Comparison of ENCODE assay signal across 9 mouse cellular contexts in genomic region chr9:28084273-28084726, GRCm38 (mm10).
DNase-seq lines count a peak whose midpoint lies in the region; ATAC-seq and TF ChIP-seq lines count a peak whose summit lies in the region.
"Had no signal": no experiment of that assay in that cellular context is flagged by ENCODE, and none has a peak within 500 bp of the region (broad histone marks: within the 10 kb centered on the region; RNA-seq: fewer than 3 reads in every experiment).

No protein-coding gene starts in this region.

- no peaks in the 10 kb centered on the region for H3K27me3 ChIP-seq in neural tube, embryonic 11.5 days (ENCODE audit: control insufficient read depth, insufficient read depth, low read length)
- peaks cover 100% of the 10 kb centered on the region for H3K27me3 ChIP-seq in limb, embryonic 10.5 days (ENCODE audit: low read depth, poor library complexity, severe bottlenecking)
- H3K27me3 ChIP-seq: CH12.LX had no signal

- H3K4me3 ChIP-seq in gastrocnemius, adult 2 months = no peak overlapping the region
- no peak overlapping the region for H3K4me3 ChIP-seq in neural tube, embryonic 11.5 days (ENCODE audit: low read depth, low read length)
- H3K4me3 ChIP-seq in limb, embryonic 10.5 days = no peak overlapping the region

- DNase-seq in gastrocnemius, adult 2 months = no peak
- no peak for DNase-seq in gastrocnemius, postnatal 14 days
- DNase-seq in neural tube, embryonic 11.5 days (ENCODE audit: low spot score) = no peak
- DNase-seq in neural tube, embryonic 10.5 days (ENCODE audit: extremely low spot score, low spot score) = no peak
- DNase-seq in kidney, postnatal 4 days = peak; percentile 57 to 63
- peak; percentile 11 for DNase-seq in right cerebral cortex, postnatal 4 days
- DNase-seq in limb, embryonic 10.5 days (ENCODE audit: low spot score) = no peak

- no peak overlapping the region for H3K4me2 ChIP-seq in neural tube, embryonic 11.5 days (ENCODE audit: low read depth)

- no peaks in the 10 kb centered on the region for H3K9me3 ChIP-seq in neural tube, embryonic 11.5 days (ENCODE audit: control insufficient read depth, low read length)
- no peaks in the 10 kb centered on the region for H3K9me3 ChIP-seq in limb, embryonic 10.5 days (replicated peaks)

- peaks cover 5% of the 10 kb centered on the region for H3K4me1 ChIP-seq in neural tube, embryonic 11.5 days (ENCODE audit: control insufficient read depth, insufficient read depth, low read length)
- peaks cover 15% of the 10 kb centered on the region; the same call in 1 of the 2 replicates for H3K4me1 ChIP-seq in limb, embryonic 10.5 days

- 23% methylated on average over 2 of the region's 2 CpGs for WGBS in neural tube, embryonic 11.5 days
- 45% methylated on average over 2 of the region's 2 CpGs for WGBS in limb, embryonic 10.5 days

- intact Hi-C loops in gastrocnemius, adult 2 months (cut with DNase I) = no loop called here
- intact Hi-C loops in gastrocnemius, postnatal 14 days (cut with DNase I; ENCODE audit: low total_unique reads) = no loop called here

- no peak overlapping the region for H3K9ac ChIP-seq in neural tube, embryonic 11.5 days (ENCODE audit: low read length)

- peak overlapping the region; percentile 4; the same call in 1 of the 2 replicates for H3K27ac ChIP-seq in gastrocnemius, adult 2 months
- no peak overlapping the region for H3K27ac ChIP-seq in neural tube, embryonic 11.5 days (ENCODE audit: low read depth, low read length)
- no peak overlapping the region for H3K27ac ChIP-seq in limb, embryonic 10.5 days

- no peaks in the 10 kb centered on the region for H3K36me3 ChIP-seq in neural tube, embryonic 11.5 days (ENCODE audit: control insufficient read depth, insufficient read depth, low read length)
- H3K36me3 ChIP-seq in limb, embryonic 10.5 days = no peaks in the 10 kb centered on the region

- 0 out of 2 replicates have a peak, but pooled peaks have one; percentile 27 for ATAC-seq in neural tube, embryonic 11.5 days (ENCODE audit: insufficient read depth, low FRiP score, low TSS enrichment)
- no peak for ATAC-seq in megakaryocyte-erythroid progenitor cell, adult 5-6 weeks (replicated peaks; ENCODE audit: low FRiP score, low TSS enrichment, poor library complexity, severe bottlenecking)

- no peak for TF ChIP-seq CTCF in gastrocnemius, adult 2 months (IDR thresholded peaks at IDR 0.05)

Comparison
In these comparisons a context has a peak if more than half of its experiments do, and no peak if none do; other contexts are left out.
1. DNase-seq: peak in kidney, postnatal 4 days (2 of 2) and right cerebral cortex, postnatal 4 days (single experiment); none in gastrocnemius, adult 2 months (single experiment), gastrocnemius, postnatal 14 days (single experiment), neural tube, embryonic 11.5 days (single experiment), neural tube, embryonic 10.5 days (single experiment) and limb, embryonic 10.5 days (single experiment).